In genomic region chr16:72800121-72800749, GRCm38 (mm10) we compare ENCODE assay signal across 10 mouse cellular contexts.
A peak's percentile ranks its signal among the peaks of the same experiment; 100 is the strongest.
DNase-seq lines count a peak whose midpoint lies in the region; TF ChIP-seq lines count a peak whose summit lies in the region.
"Had no signal": no experiment of that assay in that cellular context is flagged by ENCODE, and none has a peak within 500 bp of the region (broad histone marks: within the 10 kb centered on the region; RNA-seq: fewer than 3 reads in every experiment).

No protein-coding gene starts in this region.

- no peaks in the 10 kb centered on the region for H3K4me1 ChIP-seq in heart, adult 2 months (ENCODE audit: control insufficient read depth, insufficient read depth, low read length)
- H3K4me1 ChIP-seq in hindbrain, embryonic 10.5 days (replicated peaks), result peaks cover 36% of the 10 kb centered on the region
- H3K4me1 ChIP-seq: megakaryocyte, embryonic 14.5 days had no signal

- intact Hi-C loops in heart, adult 2 months (cut with DNase I), result no loop called here

- TF ChIP-seq CTCF in heart, adult 2 months (IDR thresholded peaks at IDR 0.05), result no peak

- DNase-seq in heart, adult 2 months, result peak; percentile 20 to 38
- no peak for DNase-seq in heart, adult 8-10 months (ENCODE audit: low spot score)
- DNase-seq in cerebellum, adult 8-10 months, result peak; percentile 46
- no peak for DNase-seq in hindbrain, embryonic 10.5 days (ENCODE audit: low spot score)
- peak; percentile 19 for DNase-seq in lung, postnatal 36 days
- no peak for DNase-seq in ovary, adult 18-20 months (ENCODE audit: low spot score)
- no peak for DNase-seq in kidney, adult 11 months
- no peak for DNase-seq in adrenal gland, adult 8-10 months
- DNase-seq: thymus, adult 2 months had no signal

- H3K27me3 ChIP-seq in heart, adult 2 months (ENCODE audit: control insufficient read depth, insufficient read depth, low read length), result no peaks in the 10 kb centered on the region
- H3K27me3 ChIP-seq in hindbrain, embryonic 10.5 days (ENCODE audit: insufficient read depth, poor library complexity, severe bottlenecking), result no peaks in the 10 kb centered on the region
- H3K27me3 ChIP-seq: megakaryocyte, embryonic 14.5 days had no signal

- H3K9me3 ChIP-seq in hindbrain, embryonic 10.5 days, result no peaks in the 10 kb centered on the region

- no peak overlapping the region for H3K9ac ChIP-seq in heart, adult 2 months (ENCODE audit: low read depth, low read length)

- 77% methylated on average over 15 of the region's 15 CpGs for WGBS in heart, adult 2 months
- WGBS in hindbrain, embryonic 10.5 days, result 73% methylated on average over 15 of the region's 15 CpGs

- no peak overlapping the region for H3K4me3 ChIP-seq in heart, adult 2 months
- H3K4me3 ChIP-seq in hindbrain, embryonic 10.5 days, result no peak overlapping the region
- H3K4me3 ChIP-seq: megakaryocyte, embryonic 14.5 days had no signal

- no peaks in the 10 kb centered on the region for H3K36me3 ChIP-seq in heart, adult 2 months (ENCODE audit: control insufficient read depth, insufficient read depth, low read length)
- H3K36me3 ChIP-seq in hindbrain, embryonic 10.5 days, result no peaks in the 10 kb centered on the region

- no peaks in the 10 kb centered on the region for H3K79me2 ChIP-seq in heart, adult 2 months (replicated peaks; ENCODE audit: control insufficient read depth, insufficient read depth, low read length)

- no peak for TF ChIP-seq POLR2A in heart, adult 2 months (IDR thresholded peaks at IDR 0.05; ENCODE audit: insufficient read depth, low read depth, low read length)

- TF ChIP-seq EP300 in heart, adult 2 months (IDR thresholded peaks at IDR 0.05; ENCODE audit: insufficient read depth, low read depth, low read length), result no peak

- no peak overlapping the region; the same call in 1 of the 2 replicates for H3K27ac ChIP-seq in heart, adult 2 months
- H3K27ac ChIP-seq in hindbrain, embryonic 10.5 days, result peak overlapping the region; percentile 45; the same call in 1 of the 2 replicates

Comparison
In these comparisons a context has a peak if more than half of its experiments do, and no peak if none do; other contexts are left out.
1. DNase-seq: peak in heart, adult 2 months (2 of 2), cerebellum, adult 8-10 months (single experiment) and lung, postnatal 36 days (single experiment); none in heart, adult 8-10 months (single experiment), hindbrain, embryonic 10.5 days (single experiment), ovary, adult 18-20 months (single experiment), kidney, adult 11 months (single experiment) and adrenal gland, adult 8-10 months (single experiment).